Mouse (Mus musculus): ENCODE measurements around the gene Nxn.

Nxn gene

GRCm38 (mm10) chr11:76328084-76328483 is 70.9 kb downstream of the Nxn start:
- no peak for DNase-seq

- no peak for DNase-seq
These were observed 72.3 kb downstream of the Nxn start for GRCm38 (mm10) chr11:76326672-76327071.

GRCm38 (mm10) chr11:76326051-76326450 is 72.9 kb downstream of the Nxn start:
- no peak for DNase-seq

- DNase-seq: no peak
These were observed 74.1 kb downstream of the Nxn start for GRCm38 (mm10) chr11:76324801-76325200.

- no peak for DNase-seq
These were observed 74.7 kb downstream of the Nxn start for GRCm38 (mm10) chr11:76324207-76324606.

GRCm38 (mm10) chr11:76322939-76323338 is 76.0 kb downstream of the Nxn start:
- DNase-seq: no peak

GRCm38 (mm10) chr11:76322081-76322480 is 76.9 kb downstream of the Nxn start:
- no peak for DNase-seq

GRCm38 (mm10) chr11:76320475-76320874 is 78.5 kb downstream of the Nxn start:
- no peak for DNase-seq

GRCm38 (mm10) chr11:76319714-76320435 is 79.1 kb downstream of the Nxn start:
- DNase-seq: no peak

GRCm38 (mm10) chr11:76317904-76318303 is 81.0 kb downstream of the Nxn start:
- no peak for DNase-seq

- no peak for DNase-seq
These were observed 83.0 kb downstream of the Nxn start for GRCm38 (mm10) chr11:76315785-76316444.

GRCm38 (mm10) chr11:76314741-76315140 is 84.2 kb downstream of the Nxn start:
- DNase-seq: no peak

GRCm38 (mm10) chr11:76314140-76314539 is 84.8 kb downstream of the Nxn start:
- DNase-seq: no peak

GRCm38 (mm10) chr11:76312805-76313204 is 86.1 kb downstream of the Nxn start:
- no peak for DNase-seq

GRCm38 (mm10) chr11:76311224-76312000 is 87.5 kb downstream of the Nxn start:
- DNase-seq: no peak

- no peak for DNase-seq
These were observed 89.1 kb downstream of the Nxn start for GRCm38 (mm10) chr11:76309868-76310267.

GRCm38 (mm10) chr11:76309072-76309471 is 89.9 kb downstream of the Nxn start:
- no peak for DNase-seq

GRCm38 (mm10) chr11:76306769-76307168 is 92.2 kb downstream of the Nxn start:
- no peak for DNase-seq

GRCm38 (mm10) chr11:76305571-76305970 is 93.4 kb downstream of the Nxn start:
- no peak for DNase-seq

- no peak for DNase-seq
These were observed 95.6 kb downstream of the Nxn start for GRCm38 (mm10) chr11:76303368-76303767.

- no peak for DNase-seq
These were observed 98.1 kb downstream of the Nxn start for GRCm38 (mm10) chr11:76300862-76301261.

- DNase-seq: no peak
These were observed 100.4 kb downstream of the Nxn start for GRCm38 (mm10) chr11:76298457-76299000.

GRCm38 (mm10) chr11:76297252-76297651 is 101.7 kb downstream of the Nxn start:
- DNase-seq: no peak

Data from right cerebral cortex, adult 18-20 months (tissue).